Mouse (Mus musculus): Measurements from ENCODE around the gene Sema3g. TPM values are rescaled to one million over a fixed set of nuclear protein-coding genes. Genes with fewer than 3 reads are reported as not detected.

The Sema3g gene
- polyA plus RNA-seq (2012; rRNA removed) = 0.06 and 0.15 TPM in 2 replicates
- polyA plus RNA-seq (2014; fragmentation: Nextera tagmentation; extraction: Ambion mirVana) = 0.05 TPM in 1 of 2 replicates, not detected in the other

DNA sequence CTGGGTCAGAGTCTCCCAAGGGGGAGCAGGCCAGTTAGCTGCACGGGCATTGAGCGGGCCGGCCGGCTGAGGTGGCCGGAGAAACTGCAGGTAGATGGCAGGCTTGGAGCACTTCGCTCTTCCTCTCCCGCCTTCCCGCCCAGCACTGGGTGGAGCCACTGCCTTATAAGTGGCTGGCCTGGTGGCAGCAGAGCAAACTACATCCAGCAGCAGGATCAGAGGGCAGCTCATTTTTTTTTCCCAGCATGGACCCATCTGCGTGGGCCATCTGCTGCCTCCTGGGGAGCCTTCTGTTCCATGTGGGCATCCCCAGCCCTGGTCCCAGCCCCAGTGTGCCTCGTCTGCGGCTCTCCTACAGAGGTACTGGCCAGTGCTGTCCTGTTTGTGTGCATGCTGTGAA is at the start of gene Sema3g:
Gene Sema3g, plus strand, starts transcription at position 195 of the 400 bp plus-strand sequence.
- Histone ChIP-seq H3K27ac (no peak within 1 kb of the TSS), H3K9ac (replicated peaks) (no peak within 1 kb of the TSS), H3K4me1 (replicated peaks; ENCODE audit: control insufficient read depth in 2 of 2, insufficient read depth in 2 of 2, low read length in 1 of 2) (peaks cover 0 to 5% of the 10 kb centered on the region in 2 experiments; a peak in 1 of 4 replicates), H3K9me3 (ENCODE audit: control insufficient read depth, low read length) (no peaks in the 10 kb centered on the region), H3K4me3 (ENCODE audit: insufficient read depth in 1 of 2, low read depth in 2 of 2, low read length in 2 of 2) (no peak within 1 kb of the TSS), H3K36me3 (replicated peaks; ENCODE audit: control insufficient read depth, insufficient read depth, low read depth) (no peaks in the 10 kb centered on the region), H3K27me3 (ENCODE audit: control insufficient read depth, insufficient read depth, low read length) (no peaks in the 10 kb centered on the region), H3K4me2 (ENCODE audit: low read depth) (no peak within 1 kb of the TSS)
- WGBS (ENCODE audit: insufficient replicate concordance) = 8% methylated on average over 10 of the region's 11 CpGs
- DNase-seq (ENCODE audit: low read depth in 3 of 3, low spot score in 3 of 3) (no peak), ATAC-seq (ENCODE audit: insufficient read depth) (0 out of 2 replicates have a peak, but pooled peaks have one; percentile 17)
- TF ChIP-seq CTCF (IDR thresholded peaks at IDR 0.05; ENCODE audit: low read depth) (peak; percentile 80), EP300 (IDR thresholded peaks at IDR 0.05; ENCODE audit: low read depth) (no peak)

DNA sequence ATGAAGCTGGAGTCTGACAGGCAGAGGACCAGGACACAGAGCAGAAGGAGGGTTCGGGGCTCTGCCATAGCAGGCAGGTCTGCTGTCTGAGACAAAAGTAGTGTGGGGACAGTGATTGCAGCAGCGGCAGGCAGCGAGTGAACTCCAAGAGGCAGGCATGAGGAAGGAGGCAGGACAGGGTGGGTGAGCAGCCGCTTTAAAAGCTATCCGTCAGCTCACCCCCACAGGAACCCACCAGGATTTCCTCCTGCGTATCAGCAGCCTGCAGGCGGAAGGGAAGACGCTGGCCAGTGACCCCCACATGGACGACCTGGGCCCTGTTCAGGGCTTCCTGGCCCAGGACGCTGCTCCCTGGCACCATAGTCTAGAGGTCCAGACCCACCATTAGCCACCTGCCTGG is 49.2 kb upstream of the Sema3g start, which contains the start of gene Stab1:
Gene Stab1, minus strand, starts transcription at position 217 of the 400 bp plus-strand sequence.
- H3K4me3 ChIP-seq (ENCODE audit: insufficient read depth in 1 of 2, low read depth in 2 of 2, low read length in 2 of 2) = peak within 1 kb of the TSS; percentile 18 to 20
- no peak for DNase-seq (ENCODE audit: low read depth in 3 of 3, low spot score in 3 of 3)
- peaks cover 8% of the 10 kb centered on the region in 2 experiments for H3K4me1 ChIP-seq (replicated peaks; ENCODE audit: control insufficient read depth in 2 of 2, insufficient read depth in 2 of 2, low read length in 1 of 2)
- H3K27me3 ChIP-seq (ENCODE audit: control insufficient read depth, insufficient read depth, low read length) = no peaks in the 10 kb centered on the region
- TF ChIP-seq CTCF (IDR thresholded peaks at IDR 0.05; ENCODE audit: low read depth) = no peak
- no peak for TF ChIP-seq EP300 (IDR thresholded peaks at IDR 0.05; ENCODE audit: low read depth)
- 7% methylated on average over 10 of the region's 10 CpGs for WGBS (ENCODE audit: insufficient replicate concordance)
- no peaks in the 10 kb centered on the region for H3K9me3 ChIP-seq (ENCODE audit: control insufficient read depth, low read length)
- ATAC-seq (ENCODE audit: insufficient read depth) = no peak
- no peak within 1 kb of the TSS for H3K27ac ChIP-seq
- no peak within 1 kb of the TSS for H3K4me2 ChIP-seq (ENCODE audit: low read depth)
- peaks cover 26% of the 10 kb centered on the region for H3K36me3 ChIP-seq (replicated peaks; ENCODE audit: control insufficient read depth, insufficient read depth, low read depth)
- H3K9ac ChIP-seq (replicated peaks) = no peak within 1 kb of the TSS

DNA sequence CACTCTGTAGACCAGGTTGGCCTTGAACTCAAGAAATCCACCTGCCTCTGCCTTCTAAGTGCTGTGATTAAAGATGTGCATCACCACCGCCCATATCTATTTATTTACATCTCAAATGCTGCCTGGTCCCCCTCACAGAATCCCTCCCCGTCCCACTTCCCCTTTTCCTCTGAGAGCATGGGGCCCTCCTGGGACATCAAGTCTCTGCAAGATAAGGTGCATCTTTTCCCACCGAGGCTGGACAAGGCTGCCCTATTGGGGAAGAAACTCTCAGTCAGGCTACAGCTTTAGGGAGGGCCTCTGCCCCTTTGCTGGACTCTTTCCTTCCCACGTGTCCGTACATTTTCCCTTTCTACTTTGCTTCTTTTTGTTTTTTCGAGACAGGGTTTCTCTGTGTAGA is 48.2 kb upstream of the Sema3g start:
- no peak for TF ChIP-seq EP300 (IDR thresholded peaks at IDR 0.05; ENCODE audit: low read depth)
- no peak for ATAC-seq (ENCODE audit: insufficient read depth)
- Histone ChIP-seq H3K4me2 (ENCODE audit: low read depth) (no peak overlapping the region), H3K9ac (replicated peaks) (no peak overlapping the region), H3K9me3 (ENCODE audit: control insufficient read depth, low read length) (no peaks in the 10 kb centered on the region), H3K4me3 (ENCODE audit: insufficient read depth in 1 of 2, low read depth in 2 of 2, low read length in 2 of 2) (no peak overlapping the region), H3K27me3 (ENCODE audit: control insufficient read depth, insufficient read depth, low read length) (no peaks in the 10 kb centered on the region), H3K4me1 (replicated peaks; ENCODE audit: control insufficient read depth in 2 of 2, insufficient read depth in 2 of 2, low read length in 1 of 2) (0 out of 4 replicates have a peak, but pooled peaks cover under 1 to 2% of the 10 kb centered on the region in 2 experiments), H3K27ac (no peak overlapping the region), H3K36me3 (replicated peaks; ENCODE audit: control insufficient read depth, insufficient read depth, low read depth) (peaks cover 33% of the 10 kb centered on the region)
- 9% methylated on average over 6 of the region's 6 CpGs for WGBS (ENCODE audit: insufficient replicate concordance)
- DNase-seq (ENCODE audit: low read depth in 3 of 3, low spot score in 3 of 3) = no peak

DNA sequence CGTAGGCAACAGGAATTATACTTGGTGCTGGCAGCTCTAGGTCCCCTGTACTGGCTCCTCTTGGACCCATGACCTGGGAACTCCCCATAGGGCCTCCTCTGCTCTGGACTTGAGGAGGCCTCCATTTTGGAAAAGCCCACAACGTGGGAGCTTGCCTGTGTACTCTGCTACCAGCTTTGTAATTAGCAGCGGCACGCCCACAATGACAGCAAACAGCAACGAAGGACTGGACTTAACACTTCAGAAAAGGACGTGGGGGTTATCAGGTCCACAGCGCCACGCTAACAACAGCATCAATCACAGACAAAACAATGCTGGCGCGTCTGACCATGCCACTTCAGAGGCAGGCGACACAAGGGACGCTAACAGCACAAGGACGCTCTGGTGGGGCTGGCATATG is 46.7 kb upstream of the Sema3g start:
- H3K27ac ChIP-seq = no peak overlapping the region
- 78% methylated on average over 13 of the region's 13 CpGs for WGBS (ENCODE audit: insufficient replicate concordance)
- H3K4me1 ChIP-seq (replicated peaks; ENCODE audit: control insufficient read depth in 2 of 2, insufficient read depth in 2 of 2, low read length in 1 of 2) = 0 out of 4 replicates have a peak, but pooled peaks cover 0 to 2% of the 10 kb centered on the region in 2 experiments
- no peak overlapping the region for H3K4me2 ChIP-seq (ENCODE audit: low read depth)
- no peaks in the 10 kb centered on the region for H3K9me3 ChIP-seq (ENCODE audit: control insufficient read depth, low read length)
- no peaks in the 10 kb centered on the region for H3K27me3 ChIP-seq (ENCODE audit: control insufficient read depth, insufficient read depth, low read length)
- peaks cover 40% of the 10 kb centered on the region for H3K36me3 ChIP-seq (replicated peaks; ENCODE audit: control insufficient read depth, insufficient read depth, low read depth)
- no peak overlapping the region for H3K4me3 ChIP-seq (ENCODE audit: insufficient read depth in 1 of 2, low read depth in 2 of 2, low read length in 2 of 2)
- no peak overlapping the region for H3K9ac ChIP-seq (replicated peaks)
- no peak for ATAC-seq (ENCODE audit: insufficient read depth)
- no peak for DNase-seq (ENCODE audit: low read depth in 3 of 3, low spot score in 3 of 3)
- no peak for TF ChIP-seq CTCF (IDR thresholded peaks at IDR 0.05; ENCODE audit: low read depth)
- TF ChIP-seq EP300 (IDR thresholded peaks at IDR 0.05; ENCODE audit: low read depth) = no peak

DNA sequence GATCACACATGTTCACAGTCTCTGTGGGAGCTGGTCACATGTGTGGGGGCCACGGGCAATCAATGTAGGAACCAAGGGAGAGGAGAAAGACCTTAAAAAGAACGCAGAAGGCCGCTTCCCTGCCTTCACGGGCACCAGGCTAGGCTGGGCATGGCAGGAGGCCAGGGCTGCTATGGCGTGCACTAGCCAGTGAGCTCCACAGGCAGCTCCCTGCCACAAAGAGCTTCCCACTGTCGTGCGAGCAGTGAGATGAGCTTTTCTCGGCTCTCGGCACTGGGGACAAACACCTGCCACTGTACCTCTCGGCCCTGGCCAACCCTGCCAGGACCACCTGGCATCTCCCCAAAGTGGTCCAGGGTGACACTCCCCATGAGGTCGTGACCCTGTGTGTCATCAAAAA is 46.3 kb upstream of the Sema3g start:
- Histone ChIP-seq H3K27me3 (ENCODE audit: control insufficient read depth, insufficient read depth, low read length) (no peaks in the 10 kb centered on the region), H3K4me3 (ENCODE audit: insufficient read depth in 1 of 2, low read depth in 2 of 2, low read length in 2 of 2) (no peak overlapping the region), H3K4me2 (ENCODE audit: low read depth) (no peak overlapping the region), H3K27ac (no peak overlapping the region), H3K36me3 (replicated peaks; ENCODE audit: control insufficient read depth, insufficient read depth, low read depth) (peaks cover 45% of the 10 kb centered on the region), H3K9ac (replicated peaks) (no peak overlapping the region), H3K9me3 (ENCODE audit: control insufficient read depth, low read length) (no peaks in the 10 kb centered on the region), H3K4me1 (replicated peaks; ENCODE audit: control insufficient read depth in 2 of 2, insufficient read depth in 2 of 2, low read length in 1 of 2) (0 out of 4 replicates have a peak, but pooled peaks cover 0 to 1% of the 10 kb centered on the region in 2 experiments)
- ATAC-seq (ENCODE audit: insufficient read depth) = no peak
- DNase-seq (ENCODE audit: low read depth in 3 of 3, low spot score in 3 of 3) = no peak
- TF ChIP-seq CTCF (IDR thresholded peaks at IDR 0.05; ENCODE audit: low read depth) (no peak), EP300 (IDR thresholded peaks at IDR 0.05; ENCODE audit: low read depth) (no peak)
- WGBS (ENCODE audit: insufficient replicate concordance) = 81% methylated on average over 11 of the region's 11 CpGs

Data from liver, embryonic 14.5 days (tissue).